Mouse (Mus musculus): Measurements from ENCODE around the gene Atoh8.

- TF ChIP-seq CTCF (IDR thresholded peaks at IDR 0.05; ENCODE audit: control insufficient read depth, insufficient read depth, insufficient read length), result no peak
- no peak for TF ChIP-seq FOSL1 (IDR thresholded peaks at IDR 0.05; ENCODE audit: insufficient read depth, low read length, poor library complexity, severe bottlenecking)
- TF ChIP-seq USF1 (IDR thresholded peaks at IDR 0.05; ENCODE audit: low read depth), result no peak
These were observed 7.6 kb downstream of the Atoh8 start for GRCm38 (mm10) chr6:72227665-72228265.
